Mouse (Mus musculus) CH12.LX (cell line): ENCODE data around the gene Stra8.

Source experiments
- KAT2A ChIP-seq: IDR thresholded peaks from 2 replicates; pipeline ENCODE4 v1.6.1; 2012; ENCODE audit warnings: low read length, improper control_type of control experiment, inconsistent platforms; ENCODE audit not compliant: insufficient replicate concordance
- MYC ChIP-seq: IDR thresholded peaks from 2 replicates; pipeline ENCODE4 v1.6.1; 2011; ENCODE audit warnings: low read depth, mild to moderate bottlenecking, improper control_type of control experiment, low read length
- ZC3H11A ChIP-seq: IDR thresholded peaks from 2 replicates; pipeline ENCODE4 v1.6.1; 2012; ENCODE audit warnings: low read depth, mild to moderate bottlenecking, inconsistent platforms, low read length, improper control_type of control experiment

GRCm38 (mm10) chr6:34948461-34948860 is 28.5 kb downstream of the Stra8 start:
- TF ChIP-seq ZC3H11A, result no peak
- TF ChIP-seq MYC, result no peak
- no peak for TF ChIP-seq KAT2A
